Mouse (Mus musculus) thymus, postnatal 14 days (tissue): ENCODE measurements around the gene Kdm2a.

Experiments used
- DNase-seq: peaks from one replicate; pipeline ENCODE4 v3.0.0; 2021

Gene Kdm2a

GRCm38 (mm10) chr19:4298322-4299121 lies 99.6 kb downstream of the Kdm2a start:
- DNase-seq = peak; percentile 55

GRCm38 (mm10) chr19:4297851-4298250 lies 100.2 kb downstream of the Kdm2a start:
- DNase-seq = peak; percentile 50

- peak; percentile 28 for DNase-seq
Observed at GRCm38 (mm10) chr19:4296611-4297010, 101.5 kb downstream of the Kdm2a start.

GRCm38 (mm10) chr19:4295391-4295790 lies 102.7 kb downstream of the Kdm2a start:
- no peak for DNase-seq

- peak; percentile 92 for DNase-seq
Observed at GRCm38 (mm10) chr19:4294381-4295097, 103.5 kb downstream of the Kdm2a start.

- peak; percentile 7 for DNase-seq
Observed at GRCm38 (mm10) chr19:4291161-4291560, 106.9 kb downstream of the Kdm2a start.

GRCm38 (mm10) chr19:4290749-4291148 lies 107.3 kb downstream of the Kdm2a start:
- peak; percentile 14 for DNase-seq

GRCm38 (mm10) chr19:4283653-4284052 lies 114.4 kb downstream of the Kdm2a start:
- DNase-seq = peak; percentile 24

- peak; percentile 92 for DNase-seq
Observed at GRCm38 (mm10) chr19:4282898-4283553, 115.1 kb downstream of the Kdm2a start, which contains the start of gene Ankrd13d. TSS of gene Ankrd13d (minus strand) at chr19:4283137.

- DNase-seq = no peak
Observed at GRCm38 (mm10) chr19:4280425-4280824, 117.7 kb downstream of the Kdm2a start.

GRCm38 (mm10) chr19:4279487-4279886 lies 118.6 kb downstream of the Kdm2a start:
- no peak for DNase-seq

GRCm38 (mm10) chr19:4270972-4271371 lies 127.1 kb downstream of the Kdm2a start:
- DNase-seq = no peak

GRCm38 (mm10) chr19:4270187-4270586 lies 127.9 kb downstream of the Kdm2a start:
- DNase-seq = no peak

GRCm38 (mm10) chr19:4268566-4269361 lies 129.3 kb downstream of the Kdm2a start, which contains the start of gene Ssh3:
TSS of gene Ssh3 (minus strand) at chr19:4269180.
- peak; percentile 67 for DNase-seq

- DNase-seq = peak; percentile 59
Observed at GRCm38 (mm10) chr19:4265956-4266355, 132.1 kb downstream of the Kdm2a start.
